Mouse (Mus musculus): ENCODE data around the gene Atp5d.

GRCm38 (mm10) chr10:80162243-80162608 is 23.8 kb downstream of the Atp5d start:
- TF ChIP-seq CTCF (IDR thresholded peaks at IDR 0.05; ENCODE audit: borderline replicate concordance, control insufficient read depth, extremely low read depth, insufficient read depth, low read length, poor library complexity) (no peak), POLR2A (IDR thresholded peaks at IDR 0.05; ENCODE audit: control insufficient read depth, extremely low read depth, insufficient read depth, low read length, poor library complexity) (no peak)
